Mouse (Mus musculus): ENCODE measurements around the gene Zfp985.

DNA sequence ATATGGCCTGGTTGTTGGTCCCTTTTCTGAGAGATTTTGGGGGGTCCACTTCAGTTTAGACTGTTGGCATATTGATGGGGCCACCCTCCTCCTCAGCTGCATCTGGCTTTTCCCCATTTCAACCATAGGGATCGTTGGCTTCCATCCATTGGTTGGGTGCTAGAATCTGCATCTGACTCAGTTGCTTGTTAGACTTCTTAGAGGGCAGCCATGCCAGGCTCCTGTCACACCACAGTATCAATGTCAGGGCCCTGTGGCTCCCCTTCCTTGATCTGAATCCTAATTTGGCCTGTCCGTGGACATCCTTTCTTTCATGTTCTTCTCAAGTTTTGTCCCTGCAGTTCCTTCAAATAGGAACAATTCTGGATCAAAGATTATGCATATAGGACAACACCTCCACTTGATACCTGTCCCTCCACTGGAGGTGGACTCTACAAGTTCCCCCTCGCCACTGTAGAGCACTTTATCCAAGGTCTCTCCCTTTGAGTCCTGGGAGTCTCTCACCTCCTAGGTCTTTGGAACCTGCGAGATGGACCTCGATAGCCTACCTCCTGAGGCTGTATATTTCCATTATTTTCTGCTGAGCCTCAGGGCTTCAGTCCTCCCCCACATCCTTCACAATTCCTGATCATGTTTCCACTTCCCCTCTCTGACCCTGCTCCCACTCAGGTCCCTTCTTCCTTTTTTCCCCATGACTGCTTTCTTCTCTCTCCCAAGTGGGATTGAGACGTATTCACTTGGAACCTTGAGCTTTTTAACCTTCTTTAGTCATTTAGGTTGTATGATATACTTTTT lies 12.5 kb downstream of the Zfp985 start:
- TF ChIP-seq CTCF (IDR thresholded peaks at IDR 0.05; ENCODE audit: borderline replicate concordance, extremely low read depth, insufficient read depth, insufficient read length) (no peak), POLR2A (IDR thresholded peaks at IDR 0.05; ENCODE audit: borderline replicate concordance, extremely low read depth, insufficient read depth, insufficient read length, poor library complexity, severe bottlenecking) (no peak)
